ENCODE assay signal across 8 mouse cellular contexts in genomic region chr17:69417724-69418373, GRCm38 (mm10). TPM values are rescaled to one million over a fixed set of nuclear protein-coding genes. Genes with fewer than 3 reads are reported as not detected.
DNase-seq lines count a peak whose midpoint lies in the region; ATAC-seq and TF ChIP-seq lines count a peak whose summit lies in the region.

No protein-coding gene starts in this region.

- no peaks in the 10 kb centered on the region for H3K36me3 ChIP-seq in kidney, embryonic 14.5 days (ENCODE audit: control insufficient read depth, insufficient read depth, low read length)
- H3K36me3 ChIP-seq in hindbrain, embryonic 14.5 days (replicated peaks; ENCODE audit: control insufficient read depth, insufficient read depth) = no peaks in the 10 kb centered on the region
- no peaks in the 10 kb centered on the region for H3K36me3 ChIP-seq in midbrain, embryonic 12.5 days

- TF ChIP-seq CTCF in bone marrow, adult 2 months (IDR thresholded peaks at IDR 0.05; ENCODE audit: control insufficient read depth, insufficient read depth, low read length) = no peak

- no peak for DNase-seq in kidney, postnatal 14 days
- no peak for DNase-seq in hindbrain, embryonic 14.5 days (ENCODE audit: low spot score)
- no peak for DNase-seq in layer of hippocampus, postnatal 25 days (ENCODE audit: extremely low spot score in 1 of 2, low spot score in 1 of 2)
- no peak for DNase-seq in urinary bladder, adult 18-20 months (ENCODE audit: low spot score in 2 of 2)
- no peak for DNase-seq in cerebellum, postnatal 4 days (ENCODE audit: low spot score in 2 of 2)

- 2% methylated on average over 26 of the region's 26 CpGs for WGBS in kidney, embryonic 14.5 days
- WGBS in bone marrow, adult 2 months = 3% methylated on average over 26 of the region's 26 CpGs
- WGBS in hindbrain, embryonic 14.5 days = 3% methylated on average over 26 of the region's 26 CpGs
- WGBS in midbrain, embryonic 12.5 days = 4% methylated on average over 26 of the region's 26 CpGs

- peak overlapping the region; percentile 80 for H3K9ac ChIP-seq in kidney, embryonic 14.5 days (ENCODE audit: low read depth, low read length)
- peak overlapping the region; percentile 68 for H3K9ac ChIP-seq in hindbrain, embryonic 14.5 days
- peak overlapping the region; percentile 85 for H3K9ac ChIP-seq in midbrain, embryonic 12.5 days (replicated peaks)

- H3K27me3 ChIP-seq in kidney, embryonic 14.5 days (ENCODE audit: control insufficient read depth, insufficient read depth, low read length) = no peaks in the 10 kb centered on the region
- no peaks in the 10 kb centered on the region for H3K27me3 ChIP-seq in hindbrain, embryonic 14.5 days (ENCODE audit: control insufficient read depth, insufficient read depth, low read length)
- no peaks in the 10 kb centered on the region for H3K27me3 ChIP-seq in midbrain, embryonic 12.5 days

- peak; percentile 68 for ATAC-seq in kidney, embryonic 14.5 days (ENCODE audit: low FRiP score, low TSS enrichment)
- ATAC-seq in hindbrain, embryonic 14.5 days (ENCODE audit: low FRiP score) = no peak
- no peak for ATAC-seq in midbrain, embryonic 12.5 days (ENCODE audit: low FRiP score, low read depth)

- no peak for TF ChIP-seq POLR2A in bone marrow, adult 2 months (IDR thresholded peaks at IDR 0.05; ENCODE audit: borderline replicate concordance, control insufficient read depth, low read depth, low read length)

- peak overlapping the region; percentile 61 for H3K4me3 ChIP-seq in kidney, embryonic 14.5 days (ENCODE audit: low read length)
- peak overlapping the region; percentile 96 for H3K4me3 ChIP-seq in bone marrow, adult 2 months (replicated peaks; ENCODE audit: control insufficient read depth, low read depth, low read length)
- peak overlapping the region; percentile 53 for H3K4me3 ChIP-seq in hindbrain, embryonic 14.5 days (replicated peaks; ENCODE audit: low read length)
- H3K4me3 ChIP-seq in midbrain, embryonic 12.5 days = peak overlapping the region; percentile 82

- H3K9me3 ChIP-seq in kidney, embryonic 14.5 days (ENCODE audit: control insufficient read depth, low read length) = no peaks in the 10 kb centered on the region
- no peaks in the 10 kb centered on the region for H3K9me3 ChIP-seq in hindbrain, embryonic 14.5 days (ENCODE audit: control insufficient read depth, low read length)
- H3K9me3 ChIP-seq in midbrain, embryonic 12.5 days = no peaks in the 10 kb centered on the region

- peak overlapping the region; percentile 54 for H3K4me2 ChIP-seq in kidney, embryonic 14.5 days (replicated peaks; ENCODE audit: low read depth, low read length)
- H3K4me2 ChIP-seq in hindbrain, embryonic 14.5 days (replicated peaks) = peak overlapping the region; percentile 71
- H3K4me2 ChIP-seq in midbrain, embryonic 12.5 days (replicated peaks) = peak overlapping the region; percentile 72

- H3K27ac ChIP-seq in kidney, embryonic 14.5 days (ENCODE audit: low read depth, low read length) = peak overlapping the region; percentile 94; the same call in 1 of the 2 replicates
- H3K27ac ChIP-seq in bone marrow, adult 2 months (ENCODE audit: control insufficient read depth, insufficient read depth, low read depth, low read length, poor library complexity) = peak overlapping the region; percentile 97
- H3K27ac ChIP-seq in hindbrain, embryonic 14.5 days = peak overlapping the region; percentile 96
- H3K27ac ChIP-seq in midbrain, embryonic 12.5 days (replicated peaks) = peak overlapping the region; percentile 94

- H3K4me1 ChIP-seq in kidney, embryonic 14.5 days (ENCODE audit: control insufficient read depth, insufficient read depth, low read length) = no peaks in the 10 kb centered on the region
- peaks cover 1% of the 10 kb centered on the region; the same call in 1 of the 2 replicates for H3K4me1 ChIP-seq in bone marrow, adult 2 months (ENCODE audit: control insufficient read depth, insufficient read depth, low read length)
- H3K4me1 ChIP-seq in hindbrain, embryonic 14.5 days (replicated peaks; ENCODE audit: control insufficient read depth, insufficient read depth, low read length) = peaks cover 14% of the 10 kb centered on the region
- H3K4me1 ChIP-seq in midbrain, embryonic 12.5 days = peaks cover 7% of the 10 kb centered on the region; the same call in 1 of the 2 replicates

RNA-seq across cellular contexts. Expression of gene Akain1, which starts 21.3 kb away (rescaled TPM):
- not detected in 2 replicates for polyA plus RNA-seq in kidney, embryonic 14.5 days (2014; fragmentation: Nextera tagmentation; extraction: Ambion mirVana)
- polyA plus RNA-seq in bone marrow, adult 2 months (2011; ENCODE audit: insufficient read depth, insufficient read length, low replicate concordance, missing spikeins) = not detected in 2 replicates
- 1.6 and 2.1 TPM in 2 replicates for polyA plus RNA-seq in hindbrain, embryonic 14.5 days (2014; fragmentation: Nextera tagmentation; extraction: Ambion mirVana)
- polyA plus RNA-seq in midbrain, embryonic 12.5 days (2016; fragmentation: Nextera tagmentation; extraction: Ambion mirVana) = 0.22 TPM in 1 of 2 replicates, not detected in the other
- total RNA-seq in layer of hippocampus, postnatal 25 days (2021) = 10 to 100 TPM; 12.1 to 15.2 TPM

RNA-seq across cellular contexts. Expression of gene Zbtb14, which starts 35.0 kb away (rescaled TPM):
- polyA plus RNA-seq in kidney, embryonic 14.5 days (2014; fragmentation: Nextera tagmentation; extraction: Ambion mirVana) = 13.9 and 25.6 TPM in 2 replicates
- 6.4 and 7.5 TPM in 2 replicates for polyA plus RNA-seq in bone marrow, adult 2 months (2011; ENCODE audit: insufficient read depth, insufficient read length, low replicate concordance, missing spikeins)
- polyA plus RNA-seq in hindbrain, embryonic 14.5 days (2014; fragmentation: Nextera tagmentation; extraction: Ambion mirVana) = 25.1 and 26.2 TPM in 2 replicates
- 36.0 and 36.8 TPM in 2 replicates for polyA plus RNA-seq in midbrain, embryonic 12.5 days (2016; fragmentation: Nextera tagmentation; extraction: Ambion mirVana)
- total RNA-seq in layer of hippocampus, postnatal 25 days (2021) = 10 to 100 TPM; 21.2 to 21.3 TPM
